Mouse (Mus musculus) neural tube, embryonic 12.5 days (tissue): Measurements from ENCODE around the gene Hdac1. TPM values are rescaled to one million over a fixed set of nuclear protein-coding genes. Genes with fewer than 3 reads are reported as not detected.

Experiments
- ATAC-seq: fragments of 200-750 bp; cut with Nextera tagmentation; 2 replicates; pipeline ENCODE4 v1.8.0; 2017; ENCODE audit warnings: low read depth, mild to moderate bottlenecking, moderate TSS enrichment, moderate library complexity; ENCODE audit not compliant: low FRiP score
- H3K27ac ChIP-seq: fragments of 300-500 bp; sonication (generic); 2 replicates; pipeline ENCODE4 v1.5.1; 2016
- H3K27me3 ChIP-seq: fragments of 300-500 bp; sonication (generic); replicated peaks from 2 replicates; pipeline ENCODE4 v1.6.1; 2016; ENCODE audit warnings: mild to moderate bottlenecking
- H3K36me3 ChIP-seq: fragments of 300-500 bp; sonication (generic); 2 replicates; pipeline ENCODE4 v1.6.1; 2016; ENCODE audit warnings: mild to moderate bottlenecking
- H3K4me1 ChIP-seq: fragments of 300-500 bp; sonication (generic); 2 replicates; pipeline ENCODE4 v1.6.1; 2016
- H3K4me2 ChIP-seq: fragments of 300-500 bp; sonication (generic); replicated peaks from 2 replicates; pipeline ENCODE4 v1.6.1; 2016; ENCODE audit warnings: mild to moderate bottlenecking
- H3K4me3 ChIP-seq: fragments of 300-500 bp; sonication (generic); 2 replicates; pipeline ENCODE4 v1.5.1; 2016
- H3K9ac ChIP-seq: fragments of 300-500 bp; sonication (generic); 2 replicates; pipeline ENCODE4 v1.6.1; 2016; ENCODE audit warnings: mild to moderate bottlenecking
- H3K9me3 ChIP-seq: fragments of 300-500 bp; sonication (generic); 2 replicates; pipeline ENCODE4 v1.6.1; 2016; ENCODE audit warnings: mild to moderate bottlenecking
- WGBS: fragments of 180-500 bp; shearing (Covaris S2); methylation state at CpG from one replicate; pipeline ENCODE4 v1.1.7; 2016; 5-methylcytosine and 5-hydroxymethylcytosine counted together
- polyA plus RNA-seq: library from polyadenylated mRNA; unstranded; fragments of >200 nt; fragmentation: Nextera tagmentation; extraction: Ambion mirVana; gene quantifications from 2 replicates; pipeline ENCODE4 v1.2.1, GENCODE M21; 2016

Hdac1 gene
- polyA plus RNA-seq, 1 experiment from 2014 or later, result 192 TPM

GRCm38 (mm10) chr4:129525338-129525737 is 17.2 kb downstream of the Hdac1 start:
- Histone ChIP-seq H3K27me3 (no peaks in the 10 kb centered on the region), H3K36me3 (peaks cover 87% of the 10 kb centered on the region), H3K4me2 (no peak overlapping the region), H3K4me1 (no peaks in the 10 kb centered on the region), H3K9me3 (no peaks in the 10 kb centered on the region), H3K9ac (no peak overlapping the region), H3K27ac (no peak overlapping the region), H3K4me3 (no peak overlapping the region)
- WGBS, result 89% methylated on average over 5 of the region's 5 CpGs
- ATAC-seq, result no peak

GRCm38 (mm10) chr4:129518519-129518918 is 24.0 kb downstream of the Hdac1 start:
- Histone ChIP-seq H3K27ac (no peak overlapping the region), H3K4me1 (peaks cover 12% of the 10 kb centered on the region), H3K27me3 (no peaks in the 10 kb centered on the region), H3K4me3 (no peak overlapping the region), H3K9ac (no peak overlapping the region), H3K4me2 (no peak overlapping the region), H3K9me3 (no peaks in the 10 kb centered on the region), H3K36me3 (peaks cover 75% of the 10 kb centered on the region)
- ATAC-seq, result no peak
- WGBS, result 95% methylated on average over 8 of the region's 8 CpGs

GRCm38 (mm10) chr4:129516925-129517324 is 25.6 kb downstream of the Hdac1 start:
- 66% methylated on average over 2 of the region's 2 CpGs for WGBS
- no peaks in the 10 kb centered on the region for H3K27me3 ChIP-seq
- peaks cover 26% of the 10 kb centered on the region for H3K4me1 ChIP-seq
- no peak for ATAC-seq
- H3K9ac ChIP-seq, result no peak overlapping the region
- no peak overlapping the region for H3K27ac ChIP-seq
- H3K4me2 ChIP-seq, result no peak overlapping the region; the same call in 1 of the 2 replicates
- no peak overlapping the region for H3K4me3 ChIP-seq
- H3K9me3 ChIP-seq, result no peaks in the 10 kb centered on the region
- peaks cover 59% of the 10 kb centered on the region for H3K36me3 ChIP-seq

GRCm38 (mm10) chr4:129514300-129514898 is 28.1 kb downstream of the Hdac1 start:
- H3K4me1 ChIP-seq, result peaks cover 47% of the 10 kb centered on the region
- peak; percentile 41 for ATAC-seq
- no peaks in the 10 kb centered on the region for H3K9me3 ChIP-seq
- under 1% methylated on average over 35 of the region's 35 CpGs for WGBS
- H3K4me2 ChIP-seq, result peak overlapping the region; percentile 93
- peaks cover 37% of the 10 kb centered on the region for H3K36me3 ChIP-seq
- H3K4me3 ChIP-seq, result peak overlapping the region; percentile 100
- H3K27me3 ChIP-seq, result no peaks in the 10 kb centered on the region
- H3K9ac ChIP-seq, result peak overlapping the region; percentile 100
- peak overlapping the region; percentile 99 for H3K27ac ChIP-seq

DNA sequence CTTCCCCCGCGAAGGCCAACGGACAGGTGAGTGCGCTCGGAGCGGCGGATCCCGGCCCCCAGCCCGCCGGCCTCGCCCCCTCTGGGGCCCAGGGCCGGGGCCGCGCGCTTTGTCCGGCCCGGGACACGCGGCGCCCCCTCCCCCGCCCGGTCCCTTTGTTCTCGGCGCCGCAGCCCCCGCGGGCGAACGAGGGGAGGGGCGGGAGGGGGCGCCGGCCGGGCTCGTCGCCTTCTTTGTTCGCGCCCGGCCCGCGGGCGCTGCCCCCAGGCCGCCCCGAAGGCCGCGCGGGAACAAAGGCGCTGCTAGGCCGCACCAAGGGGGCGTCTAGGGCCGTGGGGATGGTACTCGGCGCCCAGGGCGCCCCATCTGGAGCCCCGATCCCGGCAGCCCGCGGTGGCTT is 28.6 kb downstream of the Hdac1 start:
- Histone ChIP-seq H3K27ac (peak overlapping the region; percentile 99), H3K9me3 (no peaks in the 10 kb centered on the region), H3K27me3 (no peaks in the 10 kb centered on the region), H3K36me3 (peaks cover 36% of the 10 kb centered on the region), H3K4me3 (peak overlapping the region; percentile 100), H3K4me2 (peak overlapping the region; percentile 93), H3K4me1 (peaks cover 52% of the 10 kb centered on the region), H3K9ac (peak overlapping the region; percentile 100)
- 1% methylated on average over 56 of the region's 57 CpGs for WGBS
- peak; percentile 32 for ATAC-seq

DNA sequence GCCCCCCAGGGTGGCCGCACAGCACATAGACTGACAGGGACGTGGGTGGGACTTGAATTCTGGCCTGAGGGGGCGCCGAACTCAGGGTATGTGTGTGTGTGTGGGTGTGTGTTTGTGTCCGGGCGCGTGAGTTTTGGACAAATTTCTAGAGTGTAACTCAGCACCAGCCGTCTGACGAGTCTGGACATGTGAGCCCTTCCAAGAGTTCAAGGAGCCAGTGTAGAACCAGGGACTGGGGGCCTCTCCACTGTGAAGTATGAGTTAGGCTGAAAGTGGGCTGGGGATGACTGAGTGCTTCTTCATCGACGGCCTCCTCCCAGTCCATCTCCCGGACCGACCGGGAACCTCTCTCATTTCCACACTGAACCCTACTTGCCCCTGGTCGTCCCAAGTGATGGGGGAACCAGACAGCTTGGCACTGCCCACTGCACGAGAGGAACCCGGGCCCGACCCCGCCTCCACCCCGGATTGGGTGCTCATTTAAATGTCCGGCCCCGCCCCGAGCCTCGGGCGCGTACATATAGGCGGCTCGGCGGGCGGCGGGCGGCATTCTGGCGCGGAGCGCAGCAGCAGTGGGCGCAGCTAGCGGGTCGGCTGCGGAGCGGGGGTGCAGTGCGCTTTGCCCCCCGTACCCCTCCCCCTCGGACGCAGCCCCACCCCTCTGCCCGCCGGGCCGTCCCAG is 29.3 kb downstream of the Hdac1 start, which contains the start of gene Marcksl1:
Gene Marcksl1, plus strand, starts transcription at position 496 of the 682 bp plus-strand sequence.
- peak; percentile 88 for ATAC-seq
- Histone ChIP-seq H3K9me3 (no peaks in the 10 kb centered on the region), H3K4me2 (peak within 1 kb of the TSS; percentile 93), H3K4me1 (peaks cover 55% of the 10 kb centered on the region), H3K4me3 (peak within 1 kb of the TSS; percentile 100), H3K27ac (peak within 1 kb of the TSS; percentile 99), H3K27me3 (no peaks in the 10 kb centered on the region), H3K9ac (peak within 1 kb of the TSS; percentile 100), H3K36me3 (peaks cover 29% of the 10 kb centered on the region)
- WGBS, result 4% methylated on average over 47 of the region's 47 CpGs

- peak overlapping the region; percentile 27 for H3K4me2 ChIP-seq
- no peak overlapping the region for H3K4me3 ChIP-seq
- H3K9ac ChIP-seq, result 0 out of 2 replicates have a peak overlapping the region, but pooled peaks have one; percentile 17
- no peaks in the 10 kb centered on the region for H3K9me3 ChIP-seq
- no peak for ATAC-seq
- H3K4me1 ChIP-seq, result peaks cover 55% of the 10 kb centered on the region
- peaks cover 14% of the 10 kb centered on the region for H3K36me3 ChIP-seq
- 17% methylated on average over 6 of the region's 6 CpGs for WGBS
- no peaks in the 10 kb centered on the region for H3K27me3 ChIP-seq
- H3K27ac ChIP-seq, result peak overlapping the region; percentile 69
Measured at GRCm38 (mm10) chr4:129511413-129512096, 31.0 kb downstream of the Hdac1 start.

DNA sequence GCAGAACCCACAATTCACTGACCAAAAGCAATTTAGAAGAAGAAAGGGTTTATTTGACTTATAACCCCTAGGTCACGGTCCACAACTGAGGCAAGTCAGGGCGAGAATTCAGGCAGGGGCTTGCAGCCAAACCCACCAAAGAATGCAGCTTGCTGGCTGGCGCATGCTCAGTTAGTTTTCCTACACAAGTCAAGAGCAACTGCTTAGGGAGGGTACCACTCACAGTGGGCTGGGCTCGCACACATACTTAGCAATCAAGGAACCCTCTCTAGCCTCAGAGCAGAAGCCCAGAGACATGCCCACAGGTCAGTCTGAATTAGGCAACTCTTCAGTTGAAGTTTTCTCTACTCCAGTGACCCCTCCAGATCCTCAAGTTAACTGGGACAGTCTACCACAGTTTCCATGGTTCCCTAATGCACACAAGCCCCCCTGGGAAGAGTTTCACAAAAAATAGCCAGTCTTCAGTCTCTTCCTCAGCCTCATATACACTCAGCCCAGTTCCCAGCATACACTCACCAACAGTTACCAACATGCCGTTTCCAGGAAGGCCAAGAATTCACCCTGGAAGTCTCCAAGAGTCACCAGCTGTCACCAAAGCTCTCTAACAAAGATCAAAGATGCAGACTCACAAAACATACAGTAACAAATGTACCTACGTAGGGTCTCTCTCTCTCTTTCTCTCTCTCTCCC is 31.6 kb downstream of the Hdac1 start:
- H3K9ac ChIP-seq, result no peak overlapping the region
- peaks cover 54% of the 10 kb centered on the region for H3K4me1 ChIP-seq
- WGBS, result 36% methylated on average over 6 of the region's 6 CpGs
- H3K27me3 ChIP-seq, result no peaks in the 10 kb centered on the region
- no peak for ATAC-seq
- peak overlapping the region; percentile 38; the same call in 1 of the 2 replicates for H3K27ac ChIP-seq
- peak overlapping the region; percentile 27; the same call in 1 of the 2 replicates for H3K4me2 ChIP-seq
- no peaks in the 10 kb centered on the region for H3K9me3 ChIP-seq
- no peak overlapping the region for H3K4me3 ChIP-seq
- H3K36me3 ChIP-seq, result peaks cover 11% of the 10 kb centered on the region; the same call in 1 of the 2 replicates

DNA sequence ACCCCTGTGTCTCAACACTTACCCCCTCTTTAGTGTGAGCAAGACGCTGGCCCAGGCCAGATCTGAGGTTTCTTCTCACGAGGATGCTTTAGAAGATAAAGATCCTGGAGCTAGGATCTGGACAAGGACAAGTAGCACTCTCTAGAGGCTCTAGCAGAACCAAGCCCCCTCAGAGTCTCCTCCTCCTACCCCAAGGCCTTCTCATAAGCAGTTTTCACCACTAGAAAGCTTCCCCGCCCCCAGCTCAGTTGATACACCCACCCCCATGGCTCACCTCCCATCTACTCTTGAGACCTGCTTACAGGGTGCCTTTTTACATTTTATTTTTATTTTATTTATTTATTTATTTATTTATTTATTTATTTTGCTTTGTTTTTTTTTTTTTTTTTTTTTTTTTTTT is 32.9 kb downstream of the Hdac1 start:
- H3K27ac ChIP-seq, result no peak overlapping the region
- no peak for ATAC-seq
- WGBS, result 74% methylated on average over 3 of the region's 3 CpGs
- peaks cover 43% of the 10 kb centered on the region for H3K4me1 ChIP-seq
- no peak overlapping the region for H3K4me3 ChIP-seq
- no peak overlapping the region for H3K9ac ChIP-seq
- H3K27me3 ChIP-seq, result 0 out of 2 replicates have a peak, but pooled peaks cover 3% of the 10 kb centered on the region
- no peaks in the 10 kb centered on the region for H3K36me3 ChIP-seq
- no peaks in the 10 kb centered on the region for H3K9me3 ChIP-seq
- H3K4me2 ChIP-seq, result 0 out of 2 replicates have a peak overlapping the region, but pooled peaks have one; percentile 12

GRCm38 (mm10) chr4:129508834-129509600 is 33.5 kb downstream of the Hdac1 start:
- peak overlapping the region; percentile 12; the same call in 1 of the 2 replicates for H3K4me2 ChIP-seq
- H3K27ac ChIP-seq, result no peak overlapping the region
- H3K4me3 ChIP-seq, result no peak overlapping the region
- H3K9me3 ChIP-seq, result no peaks in the 10 kb centered on the region
- no peaks in the 10 kb centered on the region for H3K36me3 ChIP-seq
- no peak overlapping the region for H3K9ac ChIP-seq
- H3K4me1 ChIP-seq, result peaks cover 43% of the 10 kb centered on the region
- H3K27me3 ChIP-seq, result 0 out of 2 replicates have a peak, but pooled peaks cover 3% of the 10 kb centered on the region
- 54% methylated on average over 15 of the region's 15 CpGs for WGBS
- ATAC-seq, result no peak

GRCm38 (mm10) chr4:129508237-129508515 is 34.3 kb downstream of the Hdac1 start:
- Histone ChIP-seq H3K9me3 (no peaks in the 10 kb centered on the region), H3K4me2 (no peak overlapping the region)

More at GRCm38 (mm10) chr4:129508237-129508515, 34.3 kb downstream of the Hdac1 start:
- WGBS, result 79% methylated on average over 3 of the region's 3 CpGs
- Histone ChIP-seq H3K36me3 (no peaks in the 10 kb centered on the region), H3K4me1 (peaks cover 42% of the 10 kb centered on the region), H3K4me3 (no peak overlapping the region), H3K27ac (no peak overlapping the region), H3K9ac (no peak overlapping the region), H3K27me3 (0 out of 2 replicates have a peak, but pooled peaks cover 3% of the 10 kb centered on the region)
- no peak for ATAC-seq
